Mouse (Mus musculus): ENCODE data around the gene Zscan5b. TPM values are rescaled to one million over a fixed set of nuclear protein-coding genes. Genes with fewer than 3 reads are reported as not detected.
"Not testable (repeated sequence)": the region's sequence is repeated elsewhere in the genome, so short reads cannot be mapped to it uniquely, and the experiment has no call there.

The Zscan5b gene
- total RNA-seq, 2 experiments from 2014 or later = not detected

DNA sequence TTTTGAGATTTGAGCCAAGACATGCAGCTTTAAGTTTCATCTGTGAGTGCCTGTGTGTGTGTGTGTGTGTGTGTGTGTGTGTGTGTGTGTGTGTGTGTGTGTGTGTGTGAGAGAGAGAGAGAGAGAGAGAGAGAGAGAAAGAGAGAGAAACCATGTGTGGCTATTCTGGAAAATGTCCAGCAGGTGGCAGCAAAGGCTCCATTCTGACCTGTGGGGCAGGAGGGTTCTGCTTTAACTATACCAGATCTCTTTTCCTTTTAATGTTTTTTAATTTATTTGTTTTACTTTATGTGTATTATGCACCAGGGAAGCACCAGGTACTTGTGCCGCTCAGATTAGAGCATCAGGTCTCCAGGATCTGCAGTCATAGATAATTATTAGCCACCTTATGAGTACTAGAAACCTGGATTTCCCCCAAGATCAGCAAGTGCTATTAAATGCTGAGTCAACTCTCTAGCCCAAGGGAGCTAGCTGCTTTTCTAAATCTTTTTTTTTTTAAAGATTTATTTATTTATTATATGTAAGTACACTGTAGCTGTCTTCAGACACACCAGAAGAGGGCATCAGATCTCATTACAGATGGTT is 18.9 kb downstream of the Zscan5b start:
- peak; percentile 69 for ATAC-seq (replicated peaks; ENCODE audit: low FRiP score, poor library complexity, severe bottlenecking)

DNA sequence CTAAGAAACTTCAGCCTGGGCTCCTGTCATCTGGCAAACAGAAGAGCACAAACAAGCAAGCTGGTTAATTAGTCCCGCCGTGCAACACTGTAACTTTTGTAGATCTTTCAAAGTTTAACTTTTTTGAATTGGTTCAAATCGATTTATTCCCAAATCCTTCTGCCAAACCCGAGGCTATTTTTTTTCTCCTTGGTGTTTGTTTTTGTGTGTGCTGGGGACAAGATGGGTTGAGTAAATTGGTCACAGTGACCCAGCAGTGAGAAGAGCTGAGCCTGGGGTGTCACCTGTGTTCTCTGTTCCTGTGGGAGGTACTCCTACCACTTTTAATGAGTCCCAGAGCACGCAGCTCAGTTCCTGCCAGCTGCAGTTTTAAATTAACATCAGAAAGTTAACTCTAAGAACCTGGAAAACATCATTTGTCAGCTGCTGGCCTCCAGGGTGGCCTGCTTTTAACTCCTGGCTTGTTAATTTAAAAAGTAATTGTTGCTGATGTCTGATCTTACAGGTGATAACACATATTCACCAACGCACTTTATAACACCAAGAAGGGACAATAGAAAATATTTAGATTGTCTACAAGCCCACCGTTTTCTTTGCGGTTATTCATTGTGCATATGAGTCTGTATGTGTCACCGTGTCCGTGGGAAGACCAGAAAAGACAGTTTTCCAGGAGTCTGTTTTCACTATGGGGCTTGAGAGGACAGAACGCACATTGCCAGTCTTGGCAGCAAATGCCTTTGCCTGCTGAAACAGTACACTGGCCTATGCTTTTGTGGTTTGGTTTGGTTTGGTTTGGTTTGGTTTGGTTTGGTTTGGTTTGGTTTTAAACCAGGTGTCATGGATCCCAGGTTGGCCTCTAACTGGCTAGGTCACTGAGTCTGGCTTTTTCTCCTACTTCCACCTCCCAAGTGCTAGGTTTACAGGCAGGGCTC is 22.5 kb downstream of the Zscan5b start:
- ATAC-seq (replicated peaks; ENCODE audit: low FRiP score, poor library complexity, severe bottlenecking) = no peak

DNA sequence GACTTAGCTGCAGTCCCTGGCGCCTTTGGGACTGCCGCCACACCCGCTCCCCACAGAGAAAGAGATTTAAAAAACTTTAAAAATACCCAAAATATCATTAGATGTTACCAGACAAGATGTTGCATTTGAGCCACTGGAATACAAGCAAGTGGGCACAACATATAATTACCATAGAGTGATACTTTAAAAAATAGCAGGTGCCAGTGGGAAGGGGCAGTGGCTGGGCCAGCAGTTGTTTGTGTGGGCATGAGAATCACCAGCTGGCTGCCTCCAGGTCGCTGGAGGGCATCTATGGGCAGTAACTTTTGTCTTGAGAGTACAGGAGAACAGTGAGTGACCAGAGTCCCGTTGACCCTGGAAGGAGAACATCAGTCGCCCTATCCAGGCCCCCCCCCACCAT is 30.3 kb downstream of the Zscan5b start, which contains the start of gene Epp13:
Gene Epp13 (plus strand): TSS at position 301 of the 400 bp plus-strand sequence.
- ATAC-seq (replicated peaks; ENCODE audit: low FRiP score, poor library complexity, severe bottlenecking) = no peak

- no peak for ATAC-seq (replicated peaks; ENCODE audit: low FRiP score, poor library complexity, severe bottlenecking)
These were observed 32.4 kb downstream of the Zscan5b start for GRCm38 (mm10) chr7:6254451-6254850.

DNA sequence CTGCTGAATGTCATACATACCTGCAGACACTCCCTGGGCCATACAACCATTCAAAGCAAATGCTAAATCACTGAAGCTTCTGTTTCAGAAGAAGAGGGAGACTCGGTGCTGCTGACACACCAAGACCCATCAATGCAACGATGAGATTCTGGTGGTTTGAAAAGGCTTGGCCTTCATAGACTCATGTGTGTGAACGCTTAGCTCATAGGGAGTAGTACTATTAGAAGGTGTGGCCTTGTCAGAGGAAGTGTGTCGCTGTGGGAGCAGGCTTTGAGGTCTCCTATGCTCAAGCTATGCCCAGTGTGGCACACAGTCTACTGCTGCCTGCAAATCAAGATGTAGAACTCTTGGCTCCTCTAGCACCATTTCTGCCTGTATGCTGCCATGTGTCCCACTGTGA is 35.3 kb downstream of the Zscan5b start:
- ATAC-seq (replicated peaks; ENCODE audit: low FRiP score, poor library complexity, severe bottlenecking) = no peak

GRCm38 (mm10) chr7:6258232-6259220 is 36.4 kb downstream of the Zscan5b start:
- ATAC-seq (replicated peaks; ENCODE audit: low FRiP score, poor library complexity, severe bottlenecking) = no peak

DNA sequence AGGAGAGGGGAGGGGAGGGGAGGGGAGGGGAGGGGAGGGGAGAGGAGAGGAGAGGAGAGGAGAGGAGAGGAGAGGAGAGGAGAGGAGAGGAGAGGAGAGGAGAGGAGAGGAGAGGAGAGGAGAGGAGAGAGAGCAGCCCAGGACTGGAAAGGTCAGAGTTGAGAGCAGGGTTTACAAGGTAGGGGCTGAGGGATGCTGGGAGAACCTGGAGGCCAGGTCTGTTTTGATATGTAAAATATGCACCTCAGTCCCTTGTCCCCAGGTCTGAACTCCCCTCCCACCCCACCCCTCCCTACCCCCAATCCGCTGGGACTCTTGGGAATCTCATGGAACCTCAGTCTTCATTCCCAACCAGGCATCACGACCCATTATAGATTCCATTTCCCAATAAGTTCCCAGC is 37.9 kb downstream of the Zscan5b start:
- ATAC-seq (replicated peaks; ENCODE audit: low FRiP score, poor library complexity, severe bottlenecking) = not testable (repeated sequence)

DNA sequence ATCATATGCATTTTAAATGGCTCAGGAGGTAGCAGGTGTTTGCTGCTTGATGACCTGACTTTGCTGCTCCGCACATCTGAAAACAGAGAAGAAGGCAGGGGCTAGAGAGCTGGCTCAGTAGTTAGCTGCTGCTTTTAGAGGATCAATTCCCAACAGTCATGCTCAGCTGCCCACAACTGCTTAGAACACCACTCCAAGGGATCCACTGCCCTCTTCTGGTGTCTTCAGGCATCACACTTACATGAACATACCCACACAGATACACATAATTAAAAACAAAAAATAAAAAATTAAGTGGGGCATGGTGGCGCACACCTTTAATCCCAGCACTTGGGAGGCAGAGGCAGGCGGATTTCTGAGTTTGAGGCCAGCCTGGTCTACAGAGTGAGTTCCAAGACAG is 40.0 kb downstream of the Zscan5b start:
- ATAC-seq (replicated peaks; ENCODE audit: low FRiP score, poor library complexity, severe bottlenecking) = no peak

DNA sequence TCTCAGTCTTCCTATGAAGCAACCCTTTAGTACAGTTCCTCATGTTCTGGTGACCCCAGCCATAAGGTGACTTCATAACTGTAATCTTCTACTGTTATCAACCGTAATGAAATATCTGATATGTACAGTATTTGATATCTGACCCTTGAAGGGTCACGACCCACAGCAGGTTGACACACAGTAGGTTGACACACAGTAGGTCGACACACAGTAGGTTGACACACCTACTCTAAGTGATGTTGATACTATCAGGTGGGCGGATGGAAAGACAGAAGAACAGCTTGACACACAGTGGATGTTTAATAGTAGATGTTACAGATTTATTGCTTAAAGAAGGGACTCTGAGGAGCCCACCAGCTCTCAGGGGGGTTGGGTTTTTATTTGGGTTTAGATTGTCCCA is 40.9 kb downstream of the Zscan5b start:
- ATAC-seq (replicated peaks; ENCODE audit: low FRiP score, poor library complexity, severe bottlenecking) = no peak

DNA sequence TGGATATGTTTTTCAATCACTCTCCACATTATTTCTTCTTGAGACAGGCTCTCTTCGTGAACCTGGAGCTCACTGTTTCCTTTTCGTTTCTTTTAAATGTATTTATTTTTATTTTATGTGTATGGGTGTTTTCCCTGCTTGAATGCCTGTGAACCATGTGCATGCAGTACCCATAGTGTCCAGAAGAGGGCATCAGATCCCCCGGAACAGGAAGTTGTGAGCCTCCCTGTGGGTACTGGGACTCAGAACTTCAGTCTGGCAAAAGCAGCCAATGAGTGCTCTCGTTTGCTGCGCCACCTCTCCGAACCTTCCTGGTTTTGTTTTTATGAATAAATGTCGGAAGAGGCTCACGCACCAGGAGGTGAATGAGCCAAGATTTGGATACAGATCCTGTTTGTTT is 43.6 kb downstream of the Zscan5b start:
- peak; percentile 62; the same call in 1 of the 2 replicates for ATAC-seq (replicated peaks; ENCODE audit: low FRiP score, poor library complexity, severe bottlenecking)

GRCm38 (mm10) chr7:6277906-6278305 is 55.8 kb downstream of the Zscan5b start:
- no peak for ATAC-seq (replicated peaks; ENCODE audit: low FRiP score, poor library complexity, severe bottlenecking)

DNA sequence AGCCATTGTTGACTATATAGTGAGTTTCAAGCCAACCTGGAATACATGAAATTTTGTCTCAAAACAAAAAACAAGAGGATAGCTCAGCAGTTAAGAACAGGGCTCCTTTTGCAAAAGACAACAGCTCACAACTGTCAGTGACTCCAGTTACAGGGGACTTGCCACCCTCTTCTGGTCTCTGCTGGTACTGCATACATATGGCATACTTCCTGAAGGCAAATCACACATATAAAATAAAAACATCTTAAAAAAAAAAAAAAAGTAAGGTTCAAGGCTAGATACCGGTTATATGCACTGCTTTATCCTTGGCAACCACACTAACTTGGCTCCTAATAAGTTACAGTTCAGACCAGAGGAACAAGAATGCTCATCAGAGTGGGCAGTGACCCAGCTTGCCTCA is 60.7 kb downstream of the Zscan5b start:
- peak; percentile 71 for ATAC-seq (replicated peaks; ENCODE audit: low FRiP score, poor library complexity, severe bottlenecking)

- ATAC-seq (replicated peaks; ENCODE audit: low FRiP score, poor library complexity, severe bottlenecking) = peak; percentile 86
These were observed 61.5 kb downstream of the Zscan5b start for GRCm38 (mm10) chr7:6283451-6284075.

DNA sequence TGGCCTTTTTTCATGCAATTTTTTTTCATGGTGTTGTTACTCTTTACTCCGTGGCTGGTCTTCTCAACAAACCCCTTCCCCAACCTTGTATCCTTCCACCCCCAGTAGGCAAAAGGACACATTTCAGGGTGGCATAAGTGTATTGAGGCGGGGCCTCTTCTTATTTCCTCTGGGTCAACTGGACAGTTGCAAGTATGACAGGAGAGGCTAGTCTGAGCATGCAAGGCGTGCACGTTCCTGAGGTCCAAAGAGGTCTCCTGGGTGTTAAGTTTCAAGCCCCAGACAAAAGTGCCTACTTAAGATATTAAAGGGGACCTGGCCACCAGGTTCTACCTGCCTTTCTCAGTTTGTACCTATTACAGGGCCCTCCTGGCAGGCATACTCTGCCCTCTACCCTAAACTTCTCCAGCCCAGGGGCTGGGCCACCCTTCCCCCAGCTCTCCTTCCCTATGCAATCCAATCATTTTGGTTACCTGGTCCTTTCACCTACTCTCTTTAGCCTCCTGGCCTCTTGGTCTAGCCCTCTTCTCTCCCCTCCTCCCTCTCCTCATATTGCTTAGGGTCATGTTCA is 62.4 kb downstream of the Zscan5b start:
- no peak for ATAC-seq (replicated peaks; ENCODE audit: low FRiP score, poor library complexity, severe bottlenecking)

GRCm38 (mm10) chr7:6285366-6285765 is 63.3 kb downstream of the Zscan5b start:
- ATAC-seq (replicated peaks; ENCODE audit: low FRiP score, poor library complexity, severe bottlenecking) = no peak

DNA sequence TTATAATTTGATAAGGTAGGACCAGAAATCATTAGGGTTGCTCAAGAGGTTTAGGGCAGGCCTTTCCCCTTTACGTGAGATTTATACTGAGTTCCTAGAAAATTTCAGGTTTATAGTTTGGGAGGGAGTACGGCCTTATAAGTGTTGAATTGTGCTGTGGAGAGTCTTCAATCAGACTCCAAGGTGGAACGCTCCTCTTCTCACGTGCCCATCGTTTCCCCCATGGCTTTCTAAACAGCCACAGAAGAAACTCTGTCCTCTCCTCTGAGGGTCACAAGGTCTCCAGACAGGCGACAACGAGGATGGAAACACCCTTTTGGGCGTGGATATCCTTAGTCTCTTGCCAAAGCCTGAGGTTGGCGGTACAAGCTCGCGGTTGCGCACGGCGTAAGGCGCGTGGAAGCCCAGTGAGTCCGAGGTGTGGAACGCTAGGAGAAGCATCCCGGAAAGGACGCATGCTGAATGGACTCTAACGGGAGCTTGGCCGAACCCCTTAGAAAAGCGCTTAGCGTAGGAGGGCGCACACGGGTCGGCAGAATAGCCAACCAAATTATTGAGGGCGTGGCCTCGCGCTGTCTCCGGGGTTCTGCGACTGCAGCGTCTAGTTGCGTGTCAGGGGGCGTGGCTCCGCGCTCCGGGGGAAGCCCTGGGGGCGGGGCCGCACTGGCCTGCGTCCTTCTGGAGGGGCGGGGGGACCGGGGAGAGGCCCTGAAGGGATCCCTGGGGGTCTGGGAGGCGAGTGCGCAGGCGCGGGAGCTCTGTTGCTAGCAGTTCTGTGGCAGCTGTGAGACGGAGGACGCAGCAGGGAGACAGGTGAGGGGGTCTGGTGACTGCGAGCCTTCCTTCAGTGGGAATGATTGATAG is 64.0 kb downstream of the Zscan5b start, which contains the start of gene Zfp667:
Gene Zfp667 (plus strand): TSS at position 738 of the 864 bp plus-strand sequence.
- peak; percentile 82 for ATAC-seq (replicated peaks; ENCODE audit: low FRiP score, poor library complexity, severe bottlenecking)

DNA sequence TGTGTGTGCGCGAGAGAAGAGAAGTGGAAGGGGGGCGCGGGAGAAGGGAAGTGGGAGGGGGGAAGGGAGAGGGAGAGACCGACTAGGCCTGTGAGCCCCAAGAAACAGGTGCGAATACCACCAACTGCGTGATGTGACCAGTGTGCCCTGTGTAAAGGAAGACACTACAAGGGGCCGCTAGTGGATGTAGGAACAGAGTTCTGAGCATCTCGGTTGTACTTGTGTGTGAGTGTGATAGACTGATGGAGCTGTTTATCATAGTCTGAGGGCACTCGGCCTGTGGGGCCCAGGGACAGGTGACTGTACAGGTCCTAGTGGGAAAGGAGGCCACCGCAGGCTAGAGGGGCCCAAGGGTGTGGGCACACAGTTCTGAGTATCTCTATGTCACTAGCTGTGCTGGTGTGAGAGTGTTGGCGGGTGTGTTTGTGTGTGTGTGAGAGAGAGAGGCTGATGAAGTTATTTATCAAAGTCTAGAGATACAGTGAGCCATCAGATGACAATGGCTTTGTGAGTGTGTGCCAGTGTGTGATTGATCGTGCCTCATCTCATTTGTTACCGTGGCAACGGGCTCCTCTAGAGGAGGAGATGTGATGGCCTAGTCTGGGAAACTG is 64.9 kb downstream of the Zscan5b start:
- no peak for ATAC-seq (replicated peaks; ENCODE audit: low FRiP score, poor library complexity, severe bottlenecking)

Data from erythroblast, adult 5-6 weeks (primary cell).